Mouse (Mus musculus) common myeloid progenitor, adult 5-6 weeks (primary cell): ENCODE results near the gene Rfc2. TPM values are rescaled to one million over a fixed set of nuclear protein-coding genes. Genes with fewer than 3 reads are reported as not detected.
A peak's percentile ranks its signal among the peaks of the same experiment; 100 is the strongest.

Source experiments
- ATAC-seq: replicated peaks from 2 replicates; pipeline ENCODE4 v1.8.0; 2016; ENCODE audit warnings: low read depth, mild to moderate bottlenecking, moderate TSS enrichment, inconsistent platforms; ENCODE audit not compliant: poor library complexity, severe bottlenecking
- total RNA-seq: library from RNA; stranded (forward); fragments of 200-1000, 187-1606 nt; gene quantifications from 2 replicates; pipeline ENCODE4 v1.2.3, GENCODE M21; 2017

The Rfc2 gene
- total RNA-seq, 1 experiment from 2014 or later = 183 TPM

DNA sequence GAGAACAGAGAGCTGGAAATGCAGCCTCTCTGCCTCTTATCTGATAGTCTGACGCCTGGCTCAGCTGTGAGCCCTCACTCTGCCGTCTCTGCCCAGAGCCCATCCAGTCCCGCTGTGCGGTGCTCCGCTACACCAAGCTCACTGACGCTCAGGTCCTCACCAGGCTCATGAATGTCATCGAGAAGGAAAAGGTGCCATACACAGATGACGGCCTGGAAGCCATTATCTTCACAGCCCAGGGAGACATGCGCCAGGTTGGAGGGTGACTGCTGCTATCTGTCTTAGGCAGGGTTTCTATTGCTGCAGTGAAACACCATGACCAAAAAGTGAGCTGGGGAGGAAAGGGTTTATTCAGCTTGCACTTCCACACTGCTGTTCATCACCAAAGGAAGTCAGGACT, 11.9 kb downstream of the Rfc2 start:
- ATAC-seq = peak; percentile 71

- ATAC-seq = no peak
Measured at GRCm38 (mm10) chr5:134597711-134598110, 16.5 kb downstream of the Rfc2 start.

- ATAC-seq = no peak
Measured at GRCm38 (mm10) chr5:134604376-134604775, 23.2 kb downstream of the Rfc2 start.

GRCm38 (mm10) chr5:134606314-134606713, 25.1 kb downstream of the Rfc2 start:
- no peak for ATAC-seq

DNA sequence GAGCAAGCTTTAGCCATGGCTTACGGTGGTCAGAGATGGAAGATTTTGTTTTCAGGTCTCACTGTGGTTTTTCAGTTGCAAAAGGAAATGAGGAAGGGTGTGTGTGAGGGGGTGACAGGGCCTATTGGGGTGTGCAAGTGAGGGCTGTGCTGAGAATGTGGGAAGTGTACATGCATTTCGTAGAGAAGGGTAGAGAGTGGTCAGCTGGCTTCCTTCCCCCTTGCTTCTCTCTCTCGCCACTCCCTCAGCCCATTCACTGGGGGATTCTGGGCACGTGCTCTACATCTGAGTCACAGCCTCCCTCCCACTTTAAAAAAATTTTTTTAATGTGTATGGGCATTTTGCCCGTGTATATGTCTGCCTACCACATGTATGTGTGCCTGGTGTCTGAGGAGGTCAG, 26.0 kb downstream of the Rfc2 start:
- peak; percentile 92 for ATAC-seq

- ATAC-seq = no peak
Measured at GRCm38 (mm10) chr5:134609916-134610643, 28.9 kb downstream of the Rfc2 start.

- ATAC-seq = peak; percentile 23
Measured at GRCm38 (mm10) chr5:134611810-134612521, 30.8 kb downstream of the Rfc2 start.

- peak; percentile 36 for ATAC-seq
Measured at GRCm38 (mm10) chr5:134613727-134614126, 32.6 kb downstream of the Rfc2 start.

DNA sequence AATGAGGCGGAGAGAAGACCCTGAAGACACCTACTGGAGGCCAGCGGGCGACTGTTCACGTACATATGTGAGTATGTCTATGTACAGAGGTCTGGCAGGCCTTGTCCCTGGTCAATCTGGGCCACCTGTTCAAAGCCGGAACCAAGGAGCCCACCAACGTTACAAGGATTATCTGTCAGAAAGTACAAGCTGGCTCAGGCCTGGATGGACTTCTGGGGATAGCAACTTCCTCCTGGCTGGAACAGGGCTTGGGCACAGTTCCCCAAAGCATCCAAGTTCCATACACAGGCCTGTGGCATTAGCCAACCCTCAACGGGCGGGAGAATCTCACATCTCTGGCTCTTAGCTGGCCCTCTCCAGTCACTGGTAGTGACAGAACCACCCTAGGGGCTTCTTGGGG, 33.1 kb downstream of the Rfc2 start:
- no peak; the same call in 1 of the 2 replicates for ATAC-seq

DNA sequence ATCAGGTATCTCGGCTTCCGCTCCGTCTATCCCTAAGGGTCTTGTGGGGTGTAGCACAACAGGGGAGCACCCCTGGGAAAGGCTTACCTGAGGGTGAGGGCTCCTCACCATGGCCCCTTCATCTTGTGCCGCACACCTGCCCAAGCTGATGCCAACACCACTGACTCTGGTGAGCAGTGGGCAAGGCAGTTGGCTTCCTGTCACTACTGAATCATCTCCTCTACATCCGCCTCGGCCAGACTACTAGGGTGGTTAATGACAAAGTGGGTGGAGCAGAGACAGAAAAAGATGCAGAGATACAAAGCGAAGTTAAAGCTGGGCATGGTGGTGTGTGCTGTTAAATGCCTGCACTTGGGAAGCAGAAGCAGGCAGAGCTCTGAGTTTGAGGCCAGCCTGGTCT, 33.6 kb downstream of the Rfc2 start, which contains the start of gene Lat2:
Lat2 (minus strand) TSS at position 224 of the 400 bp plus-strand sequence.
- peak; percentile 43 for ATAC-seq

- ATAC-seq = peak; percentile 30
Measured at GRCm38 (mm10) chr5:134615380-134615779, 34.2 kb downstream of the Rfc2 start.

GRCm38 (mm10) chr5:134615780-134616179, 34.6 kb downstream of the Rfc2 start:
- no peak for ATAC-seq

DNA sequence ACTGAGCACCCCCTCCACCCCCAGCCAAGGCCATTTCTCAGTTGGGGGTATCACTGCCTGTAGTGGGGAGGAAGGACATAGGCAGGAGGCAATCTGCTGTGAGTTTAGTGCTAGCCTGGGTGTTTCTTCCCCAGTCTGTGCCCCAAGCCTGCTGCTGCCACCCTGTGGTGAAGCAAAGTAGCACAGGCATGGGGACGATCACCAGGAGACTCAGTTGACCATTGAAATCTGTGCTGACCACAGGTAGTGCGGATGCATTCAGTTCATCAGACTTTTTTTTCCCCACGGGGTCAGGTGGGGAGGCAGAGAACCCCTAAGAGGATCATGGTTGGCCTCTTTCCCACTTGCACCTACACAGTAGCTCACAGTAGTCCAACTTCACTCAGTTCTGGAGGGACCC, 35.9 kb downstream of the Rfc2 start:
- peak; percentile 33 for ATAC-seq

DNA sequence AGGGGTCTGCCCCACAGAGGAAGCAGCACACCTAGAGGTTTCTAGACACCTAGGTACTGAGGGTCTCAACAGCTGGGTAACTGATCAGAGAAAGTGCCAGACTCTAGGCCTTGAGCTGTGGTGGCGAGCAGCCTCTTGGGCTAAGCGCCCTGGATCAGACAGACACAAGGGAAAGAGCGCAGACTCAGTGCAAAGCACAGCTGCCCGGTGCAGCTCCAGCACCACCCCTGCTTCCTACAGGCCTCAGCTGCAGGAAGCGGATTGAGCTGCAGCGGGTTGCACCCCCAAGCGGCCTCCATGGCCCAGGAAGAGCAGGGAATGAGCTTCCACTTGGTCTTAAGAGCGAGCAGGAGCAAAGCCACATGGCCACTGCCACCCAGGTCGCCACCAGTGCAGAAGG, 39.3 kb downstream of the Rfc2 start:
- no peak for ATAC-seq

GRCm38 (mm10) chr5:134621099-134621640, 40.0 kb downstream of the Rfc2 start:
- no peak for ATAC-seq

DNA sequence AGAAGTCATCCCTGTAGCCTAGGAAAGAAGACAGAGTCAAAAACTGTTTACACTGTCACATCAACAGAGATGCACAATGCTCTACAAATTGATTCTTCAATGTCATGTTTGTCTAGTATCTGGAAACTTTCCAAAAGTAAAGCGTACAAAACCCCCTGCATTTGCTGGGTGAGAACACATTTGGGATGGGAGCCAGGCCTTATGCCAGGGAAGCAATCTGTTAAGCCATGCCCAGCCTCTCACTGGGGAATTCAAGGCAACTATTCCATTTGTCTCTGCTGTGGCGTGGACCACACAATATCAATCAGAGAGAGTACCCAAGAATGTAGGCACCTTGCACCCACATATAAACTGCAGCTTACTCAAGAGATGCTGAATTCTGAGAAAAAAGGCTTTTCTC, 40.9 kb downstream of the Rfc2 start:
- ATAC-seq = no peak

DNA sequence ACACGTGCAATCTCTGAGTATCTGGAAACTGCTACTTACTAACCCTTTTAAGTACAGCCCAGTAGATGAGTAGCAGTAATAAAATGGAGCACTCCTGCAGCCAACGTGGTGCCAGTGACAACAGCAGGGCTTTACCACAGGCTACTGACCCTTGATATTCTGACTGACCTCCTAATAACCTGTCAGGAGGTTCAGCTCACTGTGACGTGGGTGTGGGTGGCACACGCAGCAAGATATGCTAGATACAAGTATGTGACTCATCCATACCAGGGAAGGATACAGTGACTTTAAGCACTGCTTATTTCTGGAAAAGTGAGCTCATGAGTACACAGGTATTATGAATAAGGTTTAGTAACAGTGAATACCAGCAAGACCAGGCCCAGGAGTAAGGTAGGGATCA, 48.3 kb downstream of the Rfc2 start:
- no peak for ATAC-seq

GRCm38 (mm10) chr5:134630835-134631234, 49.7 kb downstream of the Rfc2 start:
- no peak for ATAC-seq

- ATAC-seq = no peak
Measured at GRCm38 (mm10) chr5:134632841-134633240, 51.7 kb downstream of the Rfc2 start.

- no peak for ATAC-seq
Measured at GRCm38 (mm10) chr5:134637820-134638367, 56.7 kb downstream of the Rfc2 start.
